Comparison of ENCODE assay signal across 8 mouse cellular contexts in genomic region chr15:102326022-102326576, GRCm38 (mm10). TPM values are rescaled to one million over a fixed set of nuclear protein-coding genes. Genes with fewer than 3 reads are reported as not detected.
DNase-seq lines count a peak whose midpoint lies in the region; ATAC-seq and TF ChIP-seq lines count a peak whose summit lies in the region.

TSS of gene Pfdn5 (plus strand) at chr15:102326116.

- H3K4me3 ChIP-seq in CH12.LX (replicated peaks in 1 of 3; ENCODE audit: low read depth in 2 of 3, low read length in 2 of 3, poor library complexity in 1 of 3): peak within 1 kb of the TSS; percentile 72 to 98 (median 97)
- H3K4me3 ChIP-seq in forebrain, embryonic 11.5 days (ENCODE audit: low read depth, low read length): peak within 1 kb of the TSS; percentile 60
- peak within 1 kb of the TSS; percentile 70 for H3K4me3 ChIP-seq in heart, embryonic 15.5 days
- peak within 1 kb of the TSS; percentile 79 for H3K4me3 ChIP-seq in liver, embryonic 13.5 days (replicated peaks)
- peak within 1 kb of the TSS; percentile 68 for H3K4me3 ChIP-seq in stomach, embryonic 14.5 days (ENCODE audit: low read depth, low read length)

- in situ Hi-C loops in CH12.LX (cut with MboI; ENCODE audit: low pct_ligation_motif_present, low pct_unique_long_range_greater_than_20kb, low sequenced_read_pairs): no loop called here

- peak; percentile 67 for TF ChIP-seq POLR2A in CH12.LX (IDR thresholded peaks at IDR 0.05; ENCODE audit: low read depth, low read length)

- TF ChIP-seq EP300 in CH12.LX (IDR thresholded peaks at IDR 0.05; ENCODE audit: low read length): no peak

- H3K4me1 ChIP-seq in CH12.LX (ENCODE audit: control insufficient read depth in 1 of 2, insufficient read depth in 2 of 2): peaks cover 4 to 21% of the 10 kb centered on the region in 2 experiments; a peak in 3 of 4 replicates
- H3K4me1 ChIP-seq in forebrain, embryonic 11.5 days (replicated peaks; ENCODE audit: control insufficient read depth, insufficient read depth, low read length): peaks cover 1% of the 10 kb centered on the region; the same call in 1 of the 2 replicates
- H3K4me1 ChIP-seq in heart, embryonic 15.5 days (replicated peaks): peaks cover 13% of the 10 kb centered on the region
- H3K4me1 ChIP-seq in liver, embryonic 13.5 days (replicated peaks): peaks cover 18% of the 10 kb centered on the region
- H3K4me1 ChIP-seq in stomach, embryonic 14.5 days (ENCODE audit: control insufficient read depth, insufficient read depth, low read length): peaks cover 5% of the 10 kb centered on the region

- H3K36me3 ChIP-seq in CH12.LX (replicated peaks in 1 of 2; ENCODE audit: control insufficient read depth in 1 of 2, insufficient read depth in 1 of 2, low read length in 1 of 2): peaks cover 39 to 71% of the 10 kb centered on the region in 2 experiments
- peaks cover 5% of the 10 kb centered on the region; the same call in 1 of the 2 replicates for H3K36me3 ChIP-seq in forebrain, embryonic 11.5 days (ENCODE audit: control insufficient read depth, insufficient read depth, low read length)
- H3K36me3 ChIP-seq in heart, embryonic 15.5 days: peaks cover 45% of the 10 kb centered on the region
- peaks cover 63% of the 10 kb centered on the region for H3K36me3 ChIP-seq in liver, embryonic 13.5 days
- H3K36me3 ChIP-seq in stomach, embryonic 14.5 days (ENCODE audit: control insufficient read depth, insufficient read depth, low read length): peaks cover 34% of the 10 kb centered on the region

- peak; percentile 91 for ATAC-seq in forebrain, embryonic 11.5 days (replicated peaks; ENCODE audit: low FRiP score)
- peak; percentile 84 for ATAC-seq in heart, embryonic 15.5 days (replicated peaks; ENCODE audit: insufficient number of reproducible peaks, insufficient read depth, low FRiP score, low read depth)
- ATAC-seq in liver, embryonic 13.5 days (ENCODE audit: low read depth): peak; percentile 92
- peak; percentile 88 for ATAC-seq in stomach, embryonic 14.5 days (ENCODE audit: insufficient number of reproducible peaks, insufficient read depth, low FRiP score, low read depth)

- under 1% methylated on average over 40 of the region's 40 CpGs for WGBS in forebrain, embryonic 11.5 days
- WGBS in heart, embryonic 15.5 days: 0% methylated on average over 40 of the region's 40 CpGs
- under 1% methylated on average over 40 of the region's 40 CpGs for WGBS in liver, embryonic 13.5 days (ENCODE audit: insufficient replicate concordance)
- WGBS in stomach, embryonic 14.5 days: under 1% methylated on average over 40 of the region's 40 CpGs

- peak within 1 kb of the TSS; percentile 91 for H3K9ac ChIP-seq in CH12.LX (ENCODE audit: insufficient read depth, low read depth)
- peak within 1 kb of the TSS; percentile 73 for H3K9ac ChIP-seq in forebrain, embryonic 11.5 days (ENCODE audit: low read length)
- peak within 1 kb of the TSS; percentile 76 for H3K9ac ChIP-seq in heart, embryonic 15.5 days
- H3K9ac ChIP-seq in liver, embryonic 13.5 days: peak within 1 kb of the TSS; percentile 84
- H3K9ac ChIP-seq in stomach, embryonic 14.5 days (replicated peaks; ENCODE audit: low read depth, low read length): peak within 1 kb of the TSS; percentile 61

- 0 out of 4 replicates have a peak, but pooled peaks of 1 of the 2 experiments have one; percentile 18 for TF ChIP-seq CTCF in CH12.LX (conservative IDR thresholded peaks at IDR 0.05 in 1 of 2, IDR thresholded peaks at IDR 0.05 in 1 of 2; ENCODE audit: low read depth in 2 of 2, low read length in 2 of 2)

- H3K9me3 ChIP-seq in CH12.LX (replicated peaks; ENCODE audit: low read length): no peaks in the 10 kb centered on the region
- no peaks in the 10 kb centered on the region for H3K9me3 ChIP-seq in forebrain, embryonic 11.5 days (ENCODE audit: control insufficient read depth, low read length)
- no peaks in the 10 kb centered on the region for H3K9me3 ChIP-seq in heart, embryonic 15.5 days (replicated peaks)
- no peaks in the 10 kb centered on the region for H3K9me3 ChIP-seq in liver, embryonic 13.5 days (replicated peaks)
- H3K9me3 ChIP-seq in stomach, embryonic 14.5 days (ENCODE audit: control insufficient read depth, low read depth, low read length): no peaks in the 10 kb centered on the region

- H3K4me2 ChIP-seq in CH12.LX (ENCODE audit: insufficient read depth, low read depth, poor library complexity, severe bottlenecking): peak within 1 kb of the TSS; percentile 65
- peak within 1 kb of the TSS; percentile 77 for H3K4me2 ChIP-seq in forebrain, embryonic 11.5 days (ENCODE audit: low read depth, low read length, severe bottlenecking)
- peak within 1 kb of the TSS; percentile 68 for H3K4me2 ChIP-seq in heart, embryonic 15.5 days
- peak within 1 kb of the TSS; percentile 75 for H3K4me2 ChIP-seq in liver, embryonic 13.5 days
- peak within 1 kb of the TSS; percentile 84 for H3K4me2 ChIP-seq in stomach, embryonic 14.5 days (replicated peaks; ENCODE audit: low read depth, low read length)

- TF ChIP-seq RAD21 in CH12.LX (IDR thresholded peaks at IDR 0.05; ENCODE audit: low read depth, low read length): no peak

- peak within 1 kb of the TSS; percentile 52 for H3K27ac ChIP-seq in CH12.LX (ENCODE audit: insufficient read depth, low read depth)
- no peak within 1 kb of the TSS for H3K27ac ChIP-seq in forebrain, embryonic 11.5 days (ENCODE audit: low read depth, low read length)
- H3K27ac ChIP-seq in heart, embryonic 15.5 days: peak within 1 kb of the TSS; percentile 74
- H3K27ac ChIP-seq in liver, embryonic 13.5 days: peak within 1 kb of the TSS; percentile 68
- peak within 1 kb of the TSS; percentile 10; the same call in 1 of the 2 replicates for H3K27ac ChIP-seq in stomach, embryonic 14.5 days (ENCODE audit: low read length)

- peak; percentile 81 for DNase-seq in CH12.LX (ENCODE audit: extremely low read depth)
- DNase-seq in c-Kit-positive CD71-positive TER-119-negative erythroid progenitor cells, embryonic 14.5 days (ENCODE audit: low read depth): peak; percentile 78
- peak; percentile 90 for DNase-seq in forebrain, embryonic 11.5 days (ENCODE audit: low spot score)
- DNase-seq in kidney, postnatal 14 days: peak; percentile 92
- DNase-seq in liver, embryonic 13.5 days: peak; percentile 80
- peak; percentile 78 to 88 for DNase-seq in natural killer cell, adult 2 months (ENCODE audit: low spot score in 2 of 2)

- dilution Hi-C loops in CH12.LX (cut with MboI; ENCODE audit: extremely low pct_ligation_motif_present, extremely low pct_unique_long_range_greater_than_20kb, low sequenced_read_pairs): no loop called here

- H3K27me3 ChIP-seq in CH12.LX (replicated peaks): no peaks in the 10 kb centered on the region
- H3K27me3 ChIP-seq in forebrain, embryonic 11.5 days (ENCODE audit: control insufficient read depth, insufficient read depth, low read length): no peaks in the 10 kb centered on the region
- no peaks in the 10 kb centered on the region for H3K27me3 ChIP-seq in heart, embryonic 15.5 days
- no peaks in the 10 kb centered on the region for H3K27me3 ChIP-seq in liver, embryonic 13.5 days
- no peaks in the 10 kb centered on the region for H3K27me3 ChIP-seq in stomach, embryonic 14.5 days (ENCODE audit: control insufficient read depth, insufficient read depth, low read length)

- peaks cover 14% of the 10 kb centered on the region; the same call in 1 of the 2 replicates for H3K79me2 ChIP-seq in CH12.LX (replicated peaks; ENCODE audit: control insufficient read depth, extremely low read depth, insufficient read depth, poor library complexity, severe bottlenecking)

TF ChIP-seq in CH12.LX, 34 proteins besides CTCF, POLR2A, EP300 and RAD21 (continues in another document):
- no peak for TF ChIP-seq USF1 (IDR thresholded peaks at IDR 0.05; ENCODE audit: low read depth, low read length)
- no peak for TF ChIP-seq RCOR1 (conservative IDR thresholded peaks at IDR 0.05; ENCODE audit: low read depth, low read length)
- peak; percentile 84 for TF ChIP-seq ELF1 (IDR thresholded peaks at IDR 0.05; ENCODE audit: low read depth, low read length)
- 0 out of 2 replicates have a peak, but pooled peaks have one; percentile 70 for TF ChIP-seq KAT2A (IDR thresholded peaks at IDR 0.05; ENCODE audit: insufficient replicate concordance, low read length)
- no peak for TF ChIP-seq BHLHE40 (IDR thresholded peaks at IDR 0.05; ENCODE audit: low read depth, low read length)
- TF ChIP-seq TCF12 (IDR thresholded peaks at IDR 0.05; ENCODE audit: low read depth, low read length): peak; percentile 96
- no peak for TF ChIP-seq USF2 (conservative IDR thresholded peaks at IDR 0.05; ENCODE audit: low read depth, low read length)
- TF ChIP-seq MAFK (IDR thresholded peaks at IDR 0.05; ENCODE audit: insufficient replicate concordance, low read length): no peak
- TF ChIP-seq MYC (IDR thresholded peaks at IDR 0.05; ENCODE audit: low read depth, low read length): no peak
- TF ChIP-seq MAX (IDR thresholded peaks at IDR 0.05; ENCODE audit: low read length): peak; percentile 40; the same call in 1 of the 2 replicates
- TF ChIP-seq POLR2AphosphoS2 (IDR thresholded peaks at IDR 0.05; ENCODE audit: low read depth, low read length): no peak
- peak; percentile 37; the same call in 1 of the 2 replicates for TF ChIP-seq ZMIZ1 (IDR thresholded peaks at IDR 0.05; ENCODE audit: low read depth, low read length)
- TF ChIP-seq NRF1 (IDR thresholded peaks at IDR 0.05; ENCODE audit: low read depth, low read length): no peak; the same call in 1 of the 2 replicates
- TF ChIP-seq NELFE (IDR thresholded peaks at IDR 0.05; ENCODE audit: low read depth, low read length): peak; percentile 74
- peak; percentile 70; the same call in 1 of the 2 replicates for TF ChIP-seq IRF4 (IDR thresholded peaks at IDR 0.05; ENCODE audit: low read depth, low read length)
- TF ChIP-seq MAZ (IDR thresholded peaks at IDR 0.05; ENCODE audit: low read depth, low read length): no peak
- no peak for TF ChIP-seq UBTF (IDR thresholded peaks at IDR 0.05; ENCODE audit: low read depth, low read length)
- TF ChIP-seq TBP (conservative IDR thresholded peaks at IDR 0.05; ENCODE audit: low read depth, low read length): peak; percentile 92
- no peak for TF ChIP-seq ZC3H11A (IDR thresholded peaks at IDR 0.05; ENCODE audit: low read depth, low read length)
- TF ChIP-seq HCFC1 (IDR thresholded peaks at IDR 0.05; ENCODE audit: low read depth, low read length): peak; percentile 87
- TF ChIP-seq JUN (IDR thresholded peaks at IDR 0.05; ENCODE audit: insufficient read depth, low read depth, low read length): no peak
- TF ChIP-seq ZNF384 (IDR thresholded peaks at IDR 0.05; ENCODE audit: low read depth, low read length): no peak

RNA-seq across cellular contexts. Expression of gene Pfdn5, which starts in this region (rescaled TPM):
- total RNA-seq in CH12.LX (2012; rRNA removed) (265 and 269 TPM in 2 replicates), CH12.LX (2014; rRNA removed) (296 and 371 TPM in 2 replicates)
- 356 and 502 TPM in 2 replicates for polyA plus RNA-seq in CH12.LX (2012; ENCODE audit: insufficient read length, low read depth)
- polyA plus RNA-seq in forebrain, embryonic 11.5 days (2014; fragmentation: Nextera tagmentation; extraction: Ambion mirVana): 357 and 374 TPM in 2 replicates
- 261 and 296 TPM in 2 replicates for polyA plus RNA-seq in heart, embryonic 15.5 days (2015; fragmentation: Nextera tagmentation; extraction: Ambion mirVana)
- polyA plus RNA-seq in liver, embryonic 13.5 days (2015; fragmentation: Nextera tagmentation; extraction: Ambion mirVana): 133 and 151 TPM in 2 replicates
- polyA plus RNA-seq in stomach, embryonic 14.5 days (2014; fragmentation: Nextera tagmentation; extraction: Ambion mirVana): 500 and 514 TPM in 2 replicates
